Mouse (Mus musculus) forebrain, postnatal 0 days (tissue): ENCODE measurements around the gene Gm21970. TPM values are rescaled to one million over a fixed set of nuclear protein-coding genes. Genes with fewer than 3 reads are reported as not detected.

Experiments used
- ATAC-seq: fragments of 200-750 bp; cut with Nextera tagmentation; 2 replicates; pipeline ENCODE4 v1.8.0; 2017; ENCODE audit warnings: mild to moderate bottlenecking, moderate library complexity
- DNase-seq: peaks from one replicate; pipeline ENCODE4 v3.0.0-alpha.2; 2015
- H3K27ac ChIP-seq: fragments of 300-500 bp; sonication (generic); 2 replicates; pipeline ENCODE4 v1.5.1; 2014; ENCODE audit warnings: low read depth, mild to moderate bottlenecking, antibody characterized with exemption, low read length, moderate library complexity, mixed read lengths
- H3K27me3 ChIP-seq: fragments of 300-500 bp; sonication (generic); 2 replicates; pipeline ENCODE4 v1.6.1; 2014; ENCODE audit warnings: mild to moderate bottlenecking, low read length, mixed read lengths; ENCODE audit not compliant: insufficient read depth
- H3K36me3 ChIP-seq: fragments of 300-500 bp; sonication (generic); 2 replicates; pipeline ENCODE4 v1.6.1; 2014; ENCODE audit warnings: mild to moderate bottlenecking, moderate library complexity; ENCODE audit not compliant: insufficient read depth
- H3K4me1 ChIP-seq: fragments of 300-500 bp; sonication (generic); 2 replicates; pipeline ENCODE4 v1.6.1; 2014; ENCODE audit warnings: antibody characterized with exemption; ENCODE audit not compliant: insufficient read depth
- H3K4me2 ChIP-seq: fragments of 300-500 bp; sonication (generic); 2 replicates; pipeline ENCODE4 v1.6.1; 2014; ENCODE audit warnings: low read depth, mild to moderate bottlenecking, moderate library complexity
- H3K4me3 ChIP-seq: fragments of 300-500 bp; sonication (generic); 2 replicates; pipeline ENCODE4 v1.5.1; 2014; ENCODE audit warnings: low read depth, low read length, mixed read lengths
- H3K9ac ChIP-seq: fragments of 300-500 bp; sonication (generic); 2 replicates; pipeline ENCODE4 v1.6.1; 2014; ENCODE audit warnings: mild to moderate bottlenecking
- H3K9me3 ChIP-seq: fragments of 300-500 bp; sonication (generic); 2 replicates; pipeline ENCODE4 v1.6.1; 2016; ENCODE audit warnings: low read length
- CTCF ChIP-seq: sonication (generic); IDR thresholded peaks from 2 replicates; pipeline ENCODE4 v1.5.1; 2016; ENCODE audit warnings: antibody characterized with exemption, control low read depth, low read depth
- WGBS: fragments of 180-500 bp; shearing (Covaris S2); extraction: QIAGEN DNeasy Blood & Tissue Kit; methylation state at CpG from one replicate; pipeline ENCODE4 v1.1.7; 2014; 5-methylcytosine and 5-hydroxymethylcytosine counted together
- polyA plus RNA-seq: library from polyadenylated mRNA; unstranded; fragments of >200 nt; fragmentation: Nextera tagmentation; extraction: Ambion mirVana; gene quantifications from 2 replicates; pipeline ENCODE4 v1.2.1, GENCODE M21; 2015
- total RNA-seq: library from RNA; depleted of rRNA; stranded (reverse); fragments of >200 nt; gene quantifications from 2 replicates; pipeline ENCODE4 v1.2.3, GENCODE M21; 2014

Gene Gm21970
- total and polyA plus RNA-seq, 2 experiments from 2014 or later = not detected

DNA sequence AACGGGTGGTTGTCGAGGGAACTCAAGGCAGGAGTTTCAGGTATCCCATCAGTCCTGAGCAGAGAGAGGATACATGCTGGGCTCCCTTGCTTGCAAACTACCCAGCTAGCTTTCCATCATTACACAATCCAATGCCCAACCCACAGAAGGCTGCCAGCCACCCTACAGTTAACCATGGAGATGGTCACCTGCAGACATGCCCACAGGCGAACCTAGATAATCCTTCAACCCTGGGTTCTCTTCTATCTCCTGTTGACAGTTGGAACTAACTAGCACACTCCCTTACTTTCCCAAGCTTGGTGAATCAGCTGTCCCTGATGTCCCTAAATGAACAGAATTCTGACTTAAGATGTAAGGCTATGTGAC is 4.4 kb upstream of the Gm21970 start:
- H3K4me2 ChIP-seq = no peak overlapping the region
- H3K9ac ChIP-seq = no peak overlapping the region
- ATAC-seq (no peak), DNase-seq (no peak)
- WGBS = 87% methylated on average over 3 of the region's 3 CpGs
- peaks cover 35% of the 10 kb centered on the region for H3K36me3 ChIP-seq
- H3K9me3 ChIP-seq = no peaks in the 10 kb centered on the region
- no peak overlapping the region for H3K27ac ChIP-seq
- TF ChIP-seq CTCF = no peak
- no peaks in the 10 kb centered on the region for H3K4me1 ChIP-seq
- no peaks in the 10 kb centered on the region for H3K27me3 ChIP-seq
- no peak overlapping the region for H3K4me3 ChIP-seq

- no peaks in the 10 kb centered on the region for H3K9me3 ChIP-seq
- no peak overlapping the region for H3K4me2 ChIP-seq
- 88% methylated on average over 4 of the region's 4 CpGs for WGBS
- ATAC-seq (no peak), DNase-seq (peak; percentile 36)
- peak; percentile 59 for TF ChIP-seq CTCF
- H3K27ac ChIP-seq = no peak overlapping the region
- no peak overlapping the region for H3K9ac ChIP-seq
- H3K36me3 ChIP-seq = peaks cover 47% of the 10 kb centered on the region
- H3K4me1 ChIP-seq = no peaks in the 10 kb centered on the region
- no peaks in the 10 kb centered on the region for H3K27me3 ChIP-seq
- H3K4me3 ChIP-seq = no peak overlapping the region
Observed at GRCm38 (mm10) chr16:91390100-91390499, 1.4 kb upstream of the Gm21970 start.

DNA sequence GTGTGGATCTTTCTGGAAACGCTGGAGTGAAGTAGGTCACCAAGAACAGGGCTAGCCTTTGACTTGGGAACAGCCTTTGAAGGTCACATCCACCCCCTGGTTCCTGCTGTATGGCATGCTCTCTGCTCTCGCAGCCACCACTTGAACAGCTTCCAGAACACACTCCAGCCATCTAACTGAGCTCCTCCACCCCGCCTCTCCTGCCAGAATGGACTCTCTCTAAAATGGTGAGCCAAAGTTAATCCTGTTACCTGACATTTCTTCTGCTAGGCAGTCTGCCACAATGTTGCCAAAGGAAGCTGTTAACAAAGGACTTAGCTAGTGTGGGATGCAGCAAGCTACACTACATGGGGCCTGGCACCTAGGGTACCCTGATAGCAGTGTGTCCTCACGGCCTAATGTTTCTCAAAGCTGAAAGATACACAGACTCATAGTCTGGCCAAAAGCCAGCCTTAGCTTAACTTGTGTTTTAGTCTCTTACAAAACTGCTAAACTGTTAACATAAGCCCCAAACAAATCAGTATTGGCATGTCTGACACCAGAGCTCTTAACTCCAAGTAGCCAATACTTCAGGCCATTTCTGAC is 3.4 kb downstream of the Gm21970 start:
- Histone ChIP-seq H3K27me3 (no peaks in the 10 kb centered on the region), H3K4me1 (no peaks in the 10 kb centered on the region), H3K4me2 (no peak overlapping the region), H3K4me3 (no peak overlapping the region), H3K9ac (no peak overlapping the region), H3K27ac (no peak overlapping the region), H3K9me3 (no peaks in the 10 kb centered on the region), H3K36me3 (peaks cover 37% of the 10 kb centered on the region)
- no peak for ATAC-seq
- DNase-seq = no peak
- WGBS = 58% methylated on average over 4 of the region's 4 CpGs
- no peak for TF ChIP-seq CTCF

- Histone ChIP-seq H3K4me3 (no peak overlapping the region), H3K27me3 (no peaks in the 10 kb centered on the region), H3K9ac (no peak overlapping the region), H3K27ac (no peak overlapping the region), H3K36me3 (peaks cover 42% of the 10 kb centered on the region), H3K4me2 (no peak overlapping the region), H3K9me3 (no peaks in the 10 kb centered on the region), H3K4me1 (no peaks in the 10 kb centered on the region)
- no peak for TF ChIP-seq CTCF
- ATAC-seq (no peak), DNase-seq (no peak)
- WGBS = 55% methylated on average over 8 of the region's 8 CpGs
Observed at GRCm38 (mm10) chr16:91395633-91396392, 4.3 kb downstream of the Gm21970 start.

- Histone ChIP-seq H3K27me3 (no peaks in the 10 kb centered on the region), H3K36me3 (peaks cover 36% of the 10 kb centered on the region), H3K27ac (no peak overlapping the region), H3K4me3 (no peak overlapping the region), H3K9me3 (no peaks in the 10 kb centered on the region), H3K4me2 (no peak overlapping the region), H3K9ac (no peak overlapping the region), H3K4me1 (no peaks in the 10 kb centered on the region)
- no peak for DNase-seq
- TF ChIP-seq CTCF = no peak
- ATAC-seq = no peak
- WGBS = 75% methylated on average over 10 of the region's 10 CpGs
Observed at GRCm38 (mm10) chr16:91396844-91397537, 5.5 kb downstream of the Gm21970 start.

DNA sequence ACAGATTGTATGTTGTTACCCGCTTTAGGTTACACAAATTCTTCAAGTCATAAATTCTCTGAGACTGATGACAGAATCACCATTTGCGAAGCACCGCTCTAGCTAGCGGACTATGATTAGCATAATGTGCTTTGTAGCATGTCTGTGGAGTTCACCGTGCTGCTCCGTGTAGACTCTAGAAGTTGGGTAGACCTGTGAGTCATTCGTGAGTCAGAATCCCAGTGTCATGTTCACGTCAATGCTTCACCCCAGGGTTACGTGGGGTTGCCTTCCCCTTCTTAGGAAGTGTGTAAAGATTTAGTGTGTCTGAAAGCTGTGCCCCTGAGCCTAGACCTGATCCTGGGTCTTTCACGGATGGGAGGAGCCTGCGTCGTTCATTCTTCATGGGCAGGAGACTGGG is 6.5 kb downstream of the Gm21970 start:
- Histone ChIP-seq H3K9me3 (no peaks in the 10 kb centered on the region), H3K4me3 (no peak overlapping the region), H3K4me2 (no peak overlapping the region), H3K36me3 (peaks cover 26% of the 10 kb centered on the region), H3K27me3 (no peaks in the 10 kb centered on the region), H3K9ac (no peak overlapping the region), H3K27ac (no peak overlapping the region), H3K4me1 (no peaks in the 10 kb centered on the region)
- no peak for DNase-seq
- no peak for TF ChIP-seq CTCF
- peak; percentile 43; the same call in 1 of the 2 replicates for ATAC-seq
- WGBS = 89% methylated on average over 12 of the region's 12 CpGs

GRCm38 (mm10) chr16:91398944-91399343 is 7.4 kb downstream of the Gm21970 start:
- no peaks in the 10 kb centered on the region for H3K4me1 ChIP-seq
- DNase-seq (no peak), ATAC-seq (no peak)
- 93% methylated on average over 7 of the region's 7 CpGs for WGBS
- peaks cover 24% of the 10 kb centered on the region for H3K36me3 ChIP-seq
- H3K4me3 ChIP-seq = no peak overlapping the region
- H3K4me2 ChIP-seq = no peak overlapping the region
- no peak for TF ChIP-seq CTCF
- H3K9ac ChIP-seq = no peak overlapping the region
- H3K9me3 ChIP-seq = no peaks in the 10 kb centered on the region
- H3K27me3 ChIP-seq = no peaks in the 10 kb centered on the region
- no peak overlapping the region for H3K27ac ChIP-seq
